Mouse (Mus musculus) neural tube, embryonic 15.5 days (tissue): ENCODE results near the gene Lmo7. TPM values are rescaled to one million over a fixed set of nuclear protein-coding genes. Genes with fewer than 3 reads are reported as not detected.

Experiments used
- ATAC-seq: fragments of 200-750 bp; cut with Nextera tagmentation; 2 replicates; pipeline ENCODE4 v1.8.0; 2017; ENCODE audit warnings: mild to moderate bottlenecking, moderate TSS enrichment, moderate library complexity; ENCODE audit not compliant: low FRiP score
- H3K27ac ChIP-seq: fragments of 300-500 bp; sonication (generic); replicated peaks from 2 replicates; pipeline ENCODE4 v1.5.1; 2015; ENCODE audit warnings: mild to moderate bottlenecking, inconsistent platforms
- H3K27me3 ChIP-seq: fragments of 300-500 bp; sonication (generic); replicated peaks from 2 replicates; pipeline ENCODE4 v1.6.1; 2015; ENCODE audit warnings: inconsistent platforms
- H3K36me3 ChIP-seq: fragments of 300-500 bp; sonication (generic); 2 replicates; pipeline ENCODE4 v1.6.1; 2015; ENCODE audit warnings: inconsistent platforms
- H3K4me1 ChIP-seq: fragments of 300-500 bp; sonication (generic); 2 replicates; pipeline ENCODE4 v1.6.1; 2015; ENCODE audit warnings: inconsistent platforms
- H3K4me2 ChIP-seq: fragments of 300-500 bp; sonication (generic); 2 replicates; pipeline ENCODE4 v1.6.1; 2015; ENCODE audit warnings: inconsistent platforms, mild to moderate bottlenecking, moderate library complexity
- H3K4me3 ChIP-seq: fragments of 300-500 bp; sonication (generic); replicated peaks from 2 replicates; pipeline ENCODE4 v1.5.1; 2015; ENCODE audit warnings: mild to moderate bottlenecking, inconsistent platforms
- H3K9ac ChIP-seq: fragments of 300-500 bp; sonication (generic); replicated peaks from 2 replicates; pipeline ENCODE4 v1.6.1; 2015; ENCODE audit warnings: mild to moderate bottlenecking, inconsistent platforms
- H3K9me3 ChIP-seq: fragments of 300-500 bp; sonication (generic); replicated peaks from 2 replicates; pipeline ENCODE4 v1.6.1; 2016; ENCODE audit warnings: inconsistent platforms
- WGBS: fragments of 180-500 bp; shearing (Covaris S2); methylation state at CpG from one replicate; pipeline ENCODE4 v1.1.7; 2015; ENCODE audit warnings: mixed read lengths; 5-methylcytosine and 5-hydroxymethylcytosine counted together
- polyA plus RNA-seq: library from polyadenylated mRNA; unstranded; fragments of >200 nt; fragmentation: Nextera tagmentation; extraction: Ambion mirVana; gene quantifications from 2 replicates; pipeline ENCODE4 v1.2.1, GENCODE M21; 2015

Gene Lmo7
- 2.6 and 4.7 TPM in 2 replicates for polyA plus RNA-seq

DNA sequence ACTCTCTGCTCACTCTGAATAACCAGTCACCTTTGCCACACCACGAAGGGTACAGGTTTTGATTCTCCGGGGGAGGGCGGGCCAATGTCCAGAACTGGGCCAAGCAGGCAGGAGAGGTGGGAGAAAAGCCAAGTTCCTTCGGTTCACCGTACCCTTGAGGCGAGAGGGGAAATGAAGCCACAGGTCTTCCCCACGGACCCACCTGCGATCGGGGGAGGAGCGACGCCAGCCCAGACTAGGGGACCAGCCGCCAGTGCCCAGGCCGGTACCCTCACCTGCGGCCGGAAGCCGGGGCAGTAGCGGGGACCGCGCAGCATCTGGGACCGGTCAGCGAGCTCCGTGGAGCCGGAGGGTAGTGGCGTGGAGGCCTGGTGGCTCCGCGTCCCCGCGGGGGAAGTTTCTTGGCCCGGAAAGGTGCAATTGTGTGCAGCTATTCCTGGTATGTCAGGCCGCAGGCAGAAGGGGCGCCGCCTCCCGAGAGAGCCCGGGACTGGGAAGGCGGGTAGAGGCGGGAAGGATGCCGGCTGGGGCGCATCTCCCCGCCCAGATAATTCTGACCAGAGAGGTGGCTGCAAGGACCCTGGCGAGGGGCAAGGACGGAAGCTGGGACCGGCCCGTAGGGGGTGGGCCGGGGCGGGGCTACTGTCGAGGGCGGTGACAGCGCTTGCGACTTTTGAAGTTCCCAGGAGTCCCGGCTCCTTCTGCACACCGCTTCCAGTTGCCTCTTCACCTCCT lies at the start of gene Lmo7, which contains the start of gene Gm9922:
Gene Lmo7 (plus strand): TSS at position 721 of the 735 bp plus-strand sequence.
Gene Gm9922 (minus strand): TSS at position 578 of the 735 bp plus-strand sequence.
- H3K4me2 ChIP-seq = peak within 1 kb of the TSS; percentile 100
- WGBS = 1% methylated on average over 51 of the region's 51 CpGs
- peak within 1 kb of the TSS; percentile 54 for H3K9ac ChIP-seq
- no peak within 1 kb of the TSS for H3K27ac ChIP-seq
- H3K4me3 ChIP-seq = peak within 1 kb of the TSS; percentile 63
- no peaks in the 10 kb centered on the region for H3K36me3 ChIP-seq
- peaks cover 46% of the 10 kb centered on the region for H3K27me3 ChIP-seq
- ATAC-seq = peak; percentile 61
- peaks cover 19% of the 10 kb centered on the region for H3K4me1 ChIP-seq
- H3K9me3 ChIP-seq = no peaks in the 10 kb centered on the region

GRCm38 (mm10) chr14:101687696-101688095 lies 42.1 kb upstream of the Lmo7 start:
- H3K27me3 ChIP-seq = no peaks in the 10 kb centered on the region
- no peak for ATAC-seq
- H3K4me1 ChIP-seq = no peaks in the 10 kb centered on the region
- no peak overlapping the region for H3K4me2 ChIP-seq
- H3K4me3 ChIP-seq = no peak overlapping the region
- H3K9me3 ChIP-seq = no peaks in the 10 kb centered on the region
- peaks cover 15% of the 10 kb centered on the region for H3K36me3 ChIP-seq
- H3K9ac ChIP-seq = no peak overlapping the region
- no peak overlapping the region for H3K27ac ChIP-seq
- 90% methylated on average over 6 of the region's 6 CpGs for WGBS

- no peaks in the 10 kb centered on the region for H3K27me3 ChIP-seq
- peaks cover 21% of the 10 kb centered on the region for H3K36me3 ChIP-seq
- H3K27ac ChIP-seq = no peak overlapping the region
- no peaks in the 10 kb centered on the region for H3K9me3 ChIP-seq
- H3K4me3 ChIP-seq = no peak overlapping the region
- no peaks in the 10 kb centered on the region for H3K4me1 ChIP-seq
- 80% methylated on average over 2 of the region's 2 CpGs for WGBS
- H3K9ac ChIP-seq = no peak overlapping the region
- no peak overlapping the region for H3K4me2 ChIP-seq
- ATAC-seq = no peak
These were observed 41.4 kb upstream of the Lmo7 start for GRCm38 (mm10) chr14:101688406-101688805.

DNA sequence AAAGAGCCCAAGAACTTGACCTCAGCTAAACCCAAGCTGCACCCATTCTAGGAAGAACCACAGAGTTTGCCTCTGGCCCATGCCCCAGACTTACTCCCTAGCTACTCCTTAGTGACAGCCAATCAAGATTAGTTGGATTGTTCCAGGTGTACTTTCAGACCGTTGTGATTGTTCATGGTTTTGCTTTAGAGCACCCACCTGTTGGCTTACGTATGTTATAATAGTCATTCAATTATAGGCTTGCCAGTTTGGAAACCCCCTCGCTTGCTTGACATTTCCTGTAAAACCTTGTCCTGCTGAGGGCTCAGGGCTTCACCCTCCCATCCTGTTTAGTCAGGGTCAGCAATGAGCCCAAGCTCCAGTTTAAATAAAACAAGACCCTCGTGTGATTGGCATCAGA lies 25.3 kb upstream of the Lmo7 start:
- Histone ChIP-seq H3K36me3 (no peaks in the 10 kb centered on the region), H3K4me3 (no peak overlapping the region), H3K27ac (no peak overlapping the region), H3K4me2 (no peak overlapping the region), H3K9ac (no peak overlapping the region), H3K9me3 (no peaks in the 10 kb centered on the region), H3K4me1 (no peaks in the 10 kb centered on the region), H3K27me3 (no peaks in the 10 kb centered on the region)
- no peak for ATAC-seq
- WGBS = 79% methylated on average over 4 of the region's 4 CpGs

DNA sequence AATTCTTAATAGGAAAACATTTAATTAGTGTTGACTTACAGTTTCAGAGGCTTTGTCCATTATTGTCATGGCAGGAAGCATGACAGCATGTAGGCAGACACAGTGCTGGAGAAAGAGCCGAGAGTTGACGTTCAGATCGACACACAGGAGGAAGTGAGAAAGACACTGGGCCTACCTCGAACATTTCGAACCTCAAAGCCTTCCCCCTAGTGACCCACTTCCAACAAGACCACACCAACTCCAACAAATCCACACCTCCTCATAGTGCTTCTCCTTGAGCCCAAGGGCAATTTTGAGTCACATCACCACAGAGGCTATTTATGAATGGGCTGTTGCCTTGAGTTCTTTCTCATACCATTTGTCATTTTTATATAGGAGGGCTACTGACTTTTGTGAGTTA lies 22.7 kb upstream of the Lmo7 start:
- Histone ChIP-seq H3K9ac (no peak overlapping the region), H3K4me1 (no peaks in the 10 kb centered on the region), H3K27me3 (no peaks in the 10 kb centered on the region), H3K9me3 (no peaks in the 10 kb centered on the region), H3K4me2 (no peak overlapping the region), H3K4me3 (no peak overlapping the region), H3K27ac (no peak overlapping the region), H3K36me3 (no peaks in the 10 kb centered on the region)
- ATAC-seq = no peak
- 89% methylated on average over 5 of the region's 5 CpGs for WGBS

GRCm38 (mm10) chr14:101714414-101714813 lies 15.3 kb upstream of the Lmo7 start:
- no peak for ATAC-seq
- no peaks in the 10 kb centered on the region for H3K36me3 ChIP-seq
- no peak overlapping the region for H3K4me3 ChIP-seq
- H3K4me2 ChIP-seq = no peak overlapping the region
- H3K27ac ChIP-seq = no peak overlapping the region
- no peaks in the 10 kb centered on the region for H3K27me3 ChIP-seq
- H3K4me1 ChIP-seq = no peaks in the 10 kb centered on the region
- no peaks in the 10 kb centered on the region for H3K9me3 ChIP-seq
- WGBS = 63% methylated on average over 2 of the region's 2 CpGs
- no peak overlapping the region for H3K9ac ChIP-seq

DNA sequence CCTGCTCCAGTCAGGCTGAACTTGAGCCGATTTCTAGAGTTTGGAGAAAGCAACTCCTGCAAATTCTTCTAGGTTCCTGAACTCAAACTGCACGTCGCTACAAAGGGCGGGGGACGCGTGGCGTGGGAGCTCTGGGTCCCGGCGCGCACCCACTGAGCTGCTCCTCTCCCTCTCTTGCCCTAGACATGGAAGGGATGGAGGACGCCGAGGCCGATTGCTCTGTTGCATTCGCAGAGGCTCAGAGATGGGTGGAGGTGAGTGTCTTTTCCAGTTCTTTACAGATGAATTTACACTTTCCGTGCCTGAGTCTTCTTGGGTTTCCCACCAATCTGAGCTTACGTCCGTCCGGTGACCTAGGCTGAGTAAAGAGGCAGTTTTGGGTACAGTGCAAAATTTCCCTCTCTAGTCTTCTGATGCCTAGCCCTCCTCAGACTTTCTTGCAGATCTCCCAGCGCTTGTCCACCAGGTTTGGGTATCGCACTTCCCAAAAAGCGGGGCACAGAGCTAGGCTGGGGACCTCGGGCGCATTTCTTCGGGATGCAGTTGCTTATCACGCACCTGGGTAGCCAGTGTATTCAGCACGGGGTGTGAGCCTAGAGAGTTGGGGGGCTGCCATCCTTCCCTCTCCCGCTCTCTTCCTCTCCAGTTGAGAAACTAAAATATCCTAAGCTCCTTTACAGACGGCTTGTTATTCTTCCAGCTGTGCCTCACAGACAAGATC lies 375 bp downstream of the Lmo7 start:
- Histone ChIP-seq H3K36me3 (no peaks in the 10 kb centered on the region), H3K4me2 (peak overlapping the region; percentile 100), H3K27ac (no peak overlapping the region), H3K27me3 (peaks cover 46% of the 10 kb centered on the region), H3K9ac (peak overlapping the region; percentile 54), H3K4me3 (peak overlapping the region; percentile 63), H3K9me3 (no peaks in the 10 kb centered on the region), H3K4me1 (peaks cover 19% of the 10 kb centered on the region)
- no peak for ATAC-seq
- 1% methylated on average over 28 of the region's 28 CpGs for WGBS

DNA sequence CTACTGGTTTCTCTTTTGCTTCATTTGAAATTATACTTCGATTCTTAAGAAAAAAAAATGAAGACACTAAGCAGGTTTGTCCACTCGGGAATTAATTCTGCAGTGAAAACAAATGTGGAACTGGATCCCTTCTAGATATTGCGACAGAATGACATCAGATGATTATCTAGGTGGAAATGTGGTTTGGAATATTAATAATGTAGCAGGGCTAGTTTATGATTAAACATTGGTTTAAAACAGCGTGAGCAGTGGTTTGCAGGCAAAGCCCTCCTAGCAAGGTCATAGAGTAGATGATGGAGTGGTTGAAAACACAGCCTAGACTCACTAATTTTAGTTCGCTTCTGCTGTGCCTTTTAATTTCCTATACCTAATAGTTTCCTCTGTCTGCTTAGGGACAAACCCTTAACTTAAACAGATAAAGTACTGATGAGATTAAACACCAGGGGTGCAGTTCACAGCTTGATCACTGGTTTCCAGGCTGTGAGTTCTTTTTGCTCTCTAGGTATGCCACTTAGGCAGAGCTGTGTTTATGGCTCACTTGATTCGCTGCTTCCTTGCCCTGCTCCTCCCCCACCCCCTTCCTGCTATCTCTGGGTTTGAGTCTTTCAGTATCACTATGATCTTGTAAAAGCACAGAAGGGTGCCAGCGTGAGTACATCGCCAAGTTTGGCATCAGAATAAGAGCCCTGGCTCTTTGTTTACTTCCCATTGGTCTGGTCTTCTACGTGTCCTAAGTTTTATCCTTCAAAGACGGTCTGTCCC lies 4.0 kb downstream of the Lmo7 start:
- H3K4me1 ChIP-seq = peaks cover 19% of the 10 kb centered on the region
- no peak overlapping the region for H3K9ac ChIP-seq
- peaks cover 32% of the 10 kb centered on the region for H3K27me3 ChIP-seq
- ATAC-seq = no peak
- no peaks in the 10 kb centered on the region for H3K9me3 ChIP-seq
- H3K4me2 ChIP-seq = 0 out of 2 replicates have a peak overlapping the region, but pooled peaks have one; percentile 9
- WGBS = 29% methylated on average over 10 of the region's 10 CpGs
- no peak overlapping the region for H3K27ac ChIP-seq
- no peak overlapping the region for H3K4me3 ChIP-seq
- H3K36me3 ChIP-seq = no peaks in the 10 kb centered on the region

DNA sequence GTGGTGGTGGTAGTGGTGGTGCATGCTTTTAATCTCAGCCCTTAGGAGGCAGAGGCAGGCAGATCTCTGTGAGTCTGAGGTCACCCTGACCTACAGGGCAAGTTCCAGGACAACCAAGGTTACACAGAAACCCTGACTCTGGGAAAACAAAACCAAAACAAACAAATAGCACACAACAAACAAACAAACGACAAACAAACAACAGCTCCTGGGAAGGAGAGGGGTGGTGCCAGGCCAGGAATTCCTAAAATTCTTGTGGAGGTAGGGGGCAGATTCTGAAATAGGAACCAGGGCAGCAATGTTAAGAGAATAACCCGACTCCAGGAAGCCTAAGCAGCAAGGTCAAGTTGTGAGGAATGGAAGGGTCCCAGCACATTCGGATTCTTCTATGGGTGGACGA lies 7.7 kb downstream of the Lmo7 start:
- ATAC-seq = no peak
- no peak overlapping the region for H3K4me3 ChIP-seq
- no peak overlapping the region for H3K9ac ChIP-seq
- H3K27ac ChIP-seq = no peak overlapping the region
- H3K36me3 ChIP-seq = no peaks in the 10 kb centered on the region
- no peaks in the 10 kb centered on the region for H3K27me3 ChIP-seq
- no peak overlapping the region for H3K4me2 ChIP-seq
- no peaks in the 10 kb centered on the region for H3K9me3 ChIP-seq
- no peaks in the 10 kb centered on the region for H3K4me1 ChIP-seq
- WGBS = 86% methylated on average over 4 of the region's 4 CpGs

DNA sequence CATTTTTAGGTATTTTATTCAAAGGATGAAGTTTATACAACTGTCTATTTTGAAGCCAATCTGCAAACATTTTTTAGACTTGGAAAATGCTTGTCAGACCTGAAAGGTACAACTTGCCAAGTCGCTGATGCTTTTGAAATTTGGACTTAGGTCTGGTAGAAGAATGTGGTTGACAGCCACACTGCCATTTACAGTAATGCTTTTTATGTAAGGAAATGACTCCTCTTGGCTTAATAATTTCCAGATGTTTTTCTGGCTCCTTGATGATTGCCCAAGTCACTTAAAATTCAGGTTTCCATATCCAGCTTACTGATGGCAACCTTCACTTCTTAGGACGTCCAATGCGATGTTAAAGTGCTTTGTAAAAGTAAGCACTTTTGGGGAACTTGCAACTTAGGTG lies 16.9 kb downstream of the Lmo7 start:
- Histone ChIP-seq H3K9me3 (no peaks in the 10 kb centered on the region), H3K27ac (no peak overlapping the region), H3K4me3 (no peak overlapping the region), H3K27me3 (no peaks in the 10 kb centered on the region), H3K36me3 (no peaks in the 10 kb centered on the region), H3K4me1 (no peaks in the 10 kb centered on the region), H3K9ac (no peak overlapping the region), H3K4me2 (no peak overlapping the region)
- 93% methylated on average over 3 of the region's 3 CpGs for WGBS
- ATAC-seq = no peak

DNA sequence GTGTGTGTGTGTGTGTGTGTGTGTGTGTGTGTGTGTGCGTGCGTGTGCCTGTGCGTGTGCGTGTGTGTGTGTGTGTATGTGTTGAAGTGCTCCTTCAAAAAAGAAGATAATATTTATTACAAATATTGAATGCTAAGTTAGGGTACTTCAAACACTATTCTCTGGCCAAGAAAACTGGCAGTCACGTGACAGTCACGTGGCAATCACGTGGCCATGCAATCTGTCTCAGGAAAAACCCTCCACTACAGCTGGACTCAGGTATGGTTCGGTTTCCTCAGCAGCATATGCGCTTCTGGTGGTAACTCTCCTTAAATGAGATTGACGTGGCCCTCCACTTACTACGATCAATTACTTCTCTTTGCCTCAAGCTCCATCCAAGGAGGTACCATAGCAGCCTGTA lies 18.1 kb downstream of the Lmo7 start:
- no peak for ATAC-seq
- H3K27me3 ChIP-seq = no peaks in the 10 kb centered on the region
- H3K4me3 ChIP-seq = no peak overlapping the region
- 95% methylated on average over 11 of the region's 11 CpGs for WGBS
- H3K27ac ChIP-seq = no peak overlapping the region
- H3K36me3 ChIP-seq = no peaks in the 10 kb centered on the region
- H3K9ac ChIP-seq = no peak overlapping the region
- H3K4me1 ChIP-seq = no peaks in the 10 kb centered on the region
- no peak overlapping the region for H3K4me2 ChIP-seq
- H3K9me3 ChIP-seq = no peaks in the 10 kb centered on the region
